ENCODE assay signal across 8 mouse cellular contexts in the genomic region with DNA sequence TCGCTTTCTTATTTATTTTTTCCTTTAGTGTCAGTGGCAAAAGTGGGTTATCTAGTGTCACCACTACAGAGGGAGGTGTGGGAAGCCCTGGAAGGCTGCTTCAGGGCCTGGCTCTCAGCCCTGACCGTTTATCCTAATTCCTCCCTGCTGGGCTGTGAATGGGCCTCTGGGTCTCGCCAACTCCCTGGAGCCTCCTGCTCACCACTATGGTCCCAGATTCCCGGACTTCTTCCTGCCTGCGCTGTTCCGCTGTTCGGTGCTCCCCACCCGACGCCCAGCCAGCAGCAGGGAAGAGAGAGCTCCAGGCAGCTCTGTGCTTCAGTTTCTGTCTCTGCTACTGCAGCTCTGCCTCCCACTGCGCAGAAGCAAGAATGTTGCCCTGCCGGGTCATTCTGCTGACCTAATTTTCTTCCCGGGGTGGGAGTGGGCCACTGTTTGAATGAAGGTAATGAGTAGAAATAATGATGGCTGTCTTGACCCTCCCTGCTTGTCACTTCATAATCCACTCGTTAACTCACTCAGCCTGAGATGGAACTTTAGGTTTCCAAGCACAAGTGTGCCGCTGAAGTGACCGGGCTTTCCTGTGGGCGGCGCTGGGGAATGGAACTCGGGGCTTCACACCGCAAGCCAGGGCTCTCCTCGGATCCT. TPM values are rescaled to one million over a fixed set of nuclear protein-coding genes. Genes with fewer than 3 reads are reported as not detected.
DNase-seq lines count a peak whose midpoint lies in the region; ATAC-seq and TF ChIP-seq lines count a peak whose summit lies in the region.

No protein-coding gene starts in this region.

- peaks cover 4% of the 10 kb centered on the region; the same call in 1 of the 2 replicates for H3K4me1 ChIP-seq in cerebellum, adult 2 months (ENCODE audit: control insufficient read depth, insufficient read depth, low read length)
- peaks cover 15% of the 10 kb centered on the region for H3K4me1 ChIP-seq in lung, postnatal 0 days (ENCODE audit: insufficient read depth, low read depth, low read length)
- 0 out of 2 replicates have a peak, but pooled peaks cover 2% of the 10 kb centered on the region for H3K4me1 ChIP-seq in stomach, postnatal 0 days (replicated peaks; ENCODE audit: control insufficient read depth, insufficient read depth)

- DNase-seq in cerebellum, adult 2 months = peak; percentile 29 to 38
- no peak for DNase-seq in cerebellum, adult 8-10 months
- peak; percentile 15 to 18 for DNase-seq in cerebellum, postnatal 36 days
- peak; percentile 76 to 77 for DNase-seq in heart, adult 9 months (ENCODE audit: low spot score in 2 of 2)
- peak; percentile 23 for DNase-seq in kidney, adult 18-20 months
- peak; percentile 64 for DNase-seq in lung, postnatal 0 days (ENCODE audit: low spot score)
- DNase-seq in stomach, postnatal 0 days (ENCODE audit: low spot score) = peak; percentile 33

- H3K36me3 ChIP-seq in lung, postnatal 0 days (ENCODE audit: insufficient read depth, low read length) = no peaks in the 10 kb centered on the region
- H3K36me3 ChIP-seq in stomach, postnatal 0 days (ENCODE audit: control insufficient read depth, insufficient read depth, low read length) = no peaks in the 10 kb centered on the region

- TF ChIP-seq CTCF in cerebellum, adult 2 months (IDR thresholded peaks at IDR 0.05; ENCODE audit: borderline replicate concordance, insufficient read depth, low read depth, low read length) = no peak
- TF ChIP-seq CTCF in lung, postnatal 0 days (IDR thresholded peaks at IDR 0.05) = peak; percentile 35; the same call in 1 of the 2 replicates
- peak; percentile 32 for TF ChIP-seq CTCF in stomach, postnatal 0 days (IDR thresholded peaks at IDR 0.05; ENCODE audit: low read depth)

- TF ChIP-seq POLR2A in cerebellum, adult 2 months (IDR thresholded peaks at IDR 0.05; ENCODE audit: borderline replicate concordance, insufficient read depth, low read length) = no peak

- no peaks in the 10 kb centered on the region; the same call in 1 of the 2 replicates for H3K9me3 ChIP-seq in lung, postnatal 0 days (ENCODE audit: low read length)
- no peaks in the 10 kb centered on the region for H3K9me3 ChIP-seq in stomach, postnatal 0 days (ENCODE audit: control insufficient read depth, low read length)

- 16% methylated on average over 20 of the region's 20 CpGs for WGBS in cerebellum, adult 2 months
- WGBS in lung, postnatal 0 days = 16% methylated on average over 20 of the region's 20 CpGs
- WGBS in stomach, postnatal 0 days = 16% methylated on average over 20 of the region's 20 CpGs

- peak overlapping the region; percentile 37 for H3K4me2 ChIP-seq in lung, postnatal 0 days (replicated peaks; ENCODE audit: low read depth, low read length)
- peak overlapping the region; percentile 37 for H3K4me2 ChIP-seq in stomach, postnatal 0 days (replicated peaks; ENCODE audit: low read depth)

- no peaks in the 10 kb centered on the region for H3K27me3 ChIP-seq in cerebellum, adult 2 months (ENCODE audit: control insufficient read depth, insufficient read depth, low read length)
- no peaks in the 10 kb centered on the region for H3K27me3 ChIP-seq in lung, postnatal 0 days (replicated peaks; ENCODE audit: insufficient read depth, low read length)
- no peaks in the 10 kb centered on the region for H3K27me3 ChIP-seq in stomach, postnatal 0 days (ENCODE audit: control insufficient read depth, insufficient read depth, low read length)

- H3K27ac ChIP-seq in cerebellum, adult 2 months (ENCODE audit: insufficient read depth, low read length) = no peak overlapping the region
- peak overlapping the region; percentile 47; the same call in 1 of the 2 replicates for H3K27ac ChIP-seq in lung, postnatal 0 days (ENCODE audit: low read length)
- H3K27ac ChIP-seq in stomach, postnatal 0 days (replicated peaks) = peak overlapping the region; percentile 63

- no peak overlapping the region for H3K9ac ChIP-seq in lung, postnatal 0 days (replicated peaks; ENCODE audit: low read depth)
- 0 out of 2 replicates have a peak overlapping the region, but pooled peaks have one; percentile 18 for H3K9ac ChIP-seq in stomach, postnatal 0 days (ENCODE audit: low read length)

- TF ChIP-seq EP300 in lung, postnatal 0 days (IDR thresholded peaks at IDR 0.05) = no peak
- no peak for TF ChIP-seq EP300 in stomach, postnatal 0 days (optimal IDR thresholded peaks at IDR 0.05)

- ATAC-seq in lung, postnatal 0 days = peak; percentile 60
- peak; percentile 31; the same call in 1 of the 2 replicates for ATAC-seq in stomach, postnatal 0 days (ENCODE audit: low FRiP score, low TSS enrichment)
- ATAC-seq in erythroid progenitor cell, adult 5-6 weeks (replicated peaks; ENCODE audit: low FRiP score, poor library complexity, severe bottlenecking) = no peak

- no peak overlapping the region for H3K4me3 ChIP-seq in cerebellum, adult 2 months (replicated peaks; ENCODE audit: insufficient read depth, low read depth, low read length)
- no peak overlapping the region for H3K4me3 ChIP-seq in lung, postnatal 0 days (ENCODE audit: low read depth, low read length)
- H3K4me3 ChIP-seq in stomach, postnatal 0 days (ENCODE audit: low read depth, low read length) = no peak overlapping the region

RNA-seq across cellular contexts. Expression of gene Lrrfip1, which starts 18.7 kb away (rescaled TPM):
- polyA plus RNA-seq in cerebellum, adult 2 months (2012; rRNA removed) = 50.7 and 52.3 TPM in 2 replicates
- polyA plus RNA-seq in lung, postnatal 0 days (2015; fragmentation: Nextera tagmentation; extraction: Ambion mirVana) = 83.1 and 101 TPM in 2 replicates
- 69.4 and 79.0 TPM in 2 replicates for polyA plus RNA-seq in stomach, postnatal 0 days (2015; fragmentation: Nextera tagmentation; extraction: Ambion mirVana)
- total RNA-seq in erythroid progenitor cell, adult 5-6 weeks (2015; ENCODE audit: low replicate concordance) = 21.0 and 28.1 TPM in 2 replicates
- total RNA-seq in erythroid progenitor cell, adult 5-6 weeks (2017; ENCODE audit: low replicate concordance) = 17.1 and 22.1 TPM in 2 replicates

RNA-seq across cellular contexts. Expression of gene Rab17, which starts 47.8 kb away (rescaled TPM):
- not detected in 2 replicates for polyA plus RNA-seq in cerebellum, adult 2 months (2012; rRNA removed)
- polyA plus RNA-seq in lung, postnatal 0 days (2015; fragmentation: Nextera tagmentation; extraction: Ambion mirVana) = 1.6 and 2.0 TPM in 2 replicates
- polyA plus RNA-seq in stomach, postnatal 0 days (2015; fragmentation: Nextera tagmentation; extraction: Ambion mirVana) = 4.6 and 5.7 TPM in 2 replicates
- not detected in 2 replicates for total RNA-seq in erythroid progenitor cell, adult 5-6 weeks (2015; ENCODE audit: low replicate concordance)
- not detected in 2 replicates for total RNA-seq in erythroid progenitor cell, adult 5-6 weeks (2017; ENCODE audit: low replicate concordance)
